Mouse (Mus musculus) MEL (cell line): ENCODE measurements around the gene Ptbp1. TPM values are rescaled to one million over a fixed set of nuclear protein-coding genes. Genes with fewer than 3 reads are reported as not detected.
A peak's percentile ranks its signal among the peaks of the same experiment; 100 is the strongest.

Experiments used
- DNase-seq: peaks from one replicate; pipeline ENCODE4 v3.0.0; 2011; ENCODE audit warnings: low read depth, low spot score
- H3K27ac ChIP-seq: 2 replicates; pipeline ENCODE4 v1.5.1; 2012; ENCODE audit warnings: low read depth, mild to moderate bottlenecking, control low read depth, low read length, moderate library complexity; ENCODE audit not compliant: control insufficient read depth
- H3K27me3 ChIP-seq, 2 experiments: fragments of 150-350 bp in 1 of 2; sonication (generic) in 1 of 2; 2 replicates each; pipeline ENCODE4 v1.6.1; 2012; ENCODE audit warnings: low read length in 2 of 2, mild to moderate bottlenecking in 2 of 2, improper control_type of control experiment in 1 of 2, moderate library complexity in 1 of 2; ENCODE audit not compliant: insufficient read depth in 2 of 2, control insufficient read depth in 1 of 2
- H3K36me3 ChIP-seq, 2 experiments: 2 replicates each; pipeline ENCODE4 v1.6.1; 2012 to 2014; ENCODE audit warnings: low read length in 2 of 2, improper control_type of control experiment in 1 of 2, inconsistent platforms in 1 of 2, mild to moderate bottlenecking in 1 of 2; ENCODE audit not compliant: insufficient read depth in 2 of 2, control insufficient read depth in 1 of 2
- H3K4me1 ChIP-seq, 2 experiments: fragments of 150-350 bp in 1 of 2; sonication (generic) in 1 of 2; 2 replicates each; pipeline ENCODE4 v1.6.1; 2012; ENCODE audit warnings: low read length in 2 of 2, improper control_type of control experiment in 1 of 2, mild to moderate bottlenecking in 1 of 2; ENCODE audit not compliant: insufficient read depth in 2 of 2, control insufficient read depth in 1 of 2
- H3K4me3 ChIP-seq, 2 experiments: fragments of 150-350 bp in 1 of 2; sonication (generic) in 1 of 2; 2 replicates each; pipeline ENCODE4 v1.5.1; 2012; ENCODE audit warnings: low read depth in 2 of 2, low read length in 2 of 2, mild to moderate bottlenecking in 2 of 2, moderate library complexity in 2 of 2, control low read depth in 1 of 2, improper control_type of control experiment in 1 of 2; ENCODE audit not compliant: control insufficient read depth in 1 of 2, insufficient read depth in 1 of 2
- H3K79me2 ChIP-seq: 2 replicates; pipeline ENCODE4 v1.6.1; 2012; ENCODE audit warnings: mild to moderate bottlenecking, low read length, moderate library complexity; ENCODE audit not compliant: control insufficient read depth, poor library complexity, insufficient read depth
- H3K9ac ChIP-seq: 2 replicates; pipeline ENCODE4 v1.6.1; 2012; ENCODE audit warnings: low read depth, mild to moderate bottlenecking, control low read depth, low read length, moderate library complexity; ENCODE audit not compliant: control insufficient read depth, poor library complexity, severe bottlenecking
- H3K9me3 ChIP-seq: fragments of 150-350 bp; sonication (generic); replicated peaks from 2 replicates; pipeline ENCODE4 v1.6.1; 2012; ENCODE audit warnings: mild to moderate bottlenecking, low read length, improper control_type of control experiment, moderate library complexity; ENCODE audit not compliant: insufficient read depth
- BHLHE40 ChIP-seq: IDR thresholded peaks from 2 replicates; pipeline ENCODE4 v1.6.1; 2012; ENCODE audit warnings: low read depth, mild to moderate bottlenecking, inconsistent platforms, low read length, improper control_type of control experiment, borderline replicate concordance
- CHD1 ChIP-seq: IDR thresholded peaks from 2 replicates; pipeline ENCODE4 v1.6.1; 2012; ENCODE audit warnings: low read depth, mild to moderate bottlenecking, inconsistent platforms, low read length, improper control_type of control experiment
- E2F4 ChIP-seq: IDR thresholded peaks from 2 replicates; pipeline ENCODE4 v1.6.1; 2011; ENCODE audit warnings: low read depth, low read length, improper control_type of control experiment, borderline replicate concordance
- EP300 ChIP-seq, 2 experiments: IDR thresholded peaks; 2 replicates each; pipeline ENCODE4 v1.6.1; 2011; ENCODE audit warnings: improper control_type of control experiment in 2 of 2, low read length in 2 of 2, low read depth in 1 of 2, mild to moderate bottlenecking in 1 of 2
- ETS1 ChIP-seq: IDR thresholded peaks from 2 replicates; pipeline ENCODE4 v1.6.1; 2012; ENCODE audit warnings: low read depth, mild to moderate bottlenecking, inconsistent platforms, low read length, improper control_type of control experiment, moderate library complexity
- GABPA ChIP-seq: IDR thresholded peaks from 2 replicates; pipeline ENCODE4 v1.6.1; 2012; ENCODE audit warnings: low read depth, mild to moderate bottlenecking, inconsistent platforms, low read length, improper control_type of control experiment, moderate library complexity
- GATA1 ChIP-seq: IDR thresholded peaks from 2 replicates; pipeline ENCODE4 v1.6.1; 2011; ENCODE audit warnings: low read depth, low read length, improper control_type of control experiment
- HCFC1 ChIP-seq: IDR thresholded peaks from 2 replicates; pipeline ENCODE4 v1.6.1; 2012; ENCODE audit warnings: low read depth, mild to moderate bottlenecking, inconsistent platforms, low read length, improper control_type of control experiment, moderate library complexity
- KAT2A ChIP-seq: conservative IDR thresholded peaks from 2 replicates; pipeline ENCODE4 v1.6.1; 2012; ENCODE audit warnings: low read depth, low read length, improper control_type of control experiment, inconsistent platforms
- MAFK ChIP-seq: IDR thresholded peaks from 2 replicates; pipeline ENCODE4 v1.6.1; 2011; ENCODE audit warnings: low read depth, mild to moderate bottlenecking, low read length, improper control_type of control experiment, borderline replicate concordance
- MAZ ChIP-seq: IDR thresholded peaks from 2 replicates; pipeline ENCODE4 v1.6.1; 2012; ENCODE audit warnings: low read depth, mild to moderate bottlenecking, inconsistent platforms, low read length, improper control_type of control experiment
- MEF2A ChIP-seq: IDR thresholded peaks from 2 replicates; pipeline ENCODE4 v1.6.1; 2014; ENCODE audit warnings: low read depth, mild to moderate bottlenecking, inconsistent platforms, low read length, improper control_type of control experiment; ENCODE audit not compliant: poor library complexity, insufficient replicate concordance, severe bottlenecking; ENCODE audit errors: extremely low read depth
- MXI1 ChIP-seq: IDR thresholded peaks from 2 replicates; pipeline ENCODE4 v1.6.1; 2011; ENCODE audit warnings: mild to moderate bottlenecking, low read depth, low read length, improper control_type of control experiment
- MYB ChIP-seq: IDR thresholded peaks from 2 replicates; pipeline ENCODE4 v1.6.1; 2011; ENCODE audit warnings: mild to moderate bottlenecking, low read depth, low read length, improper control_type of control experiment
- MYC ChIP-seq: IDR thresholded peaks from 2 replicates; pipeline ENCODE4 v1.6.1; 2011; ENCODE audit warnings: low read depth, mild to moderate bottlenecking, low read length, improper control_type of control experiment, moderate library complexity
- NRF1 ChIP-seq: IDR thresholded peaks from 2 replicates; pipeline ENCODE4 v1.6.1; 2014; ENCODE audit warnings: low read depth, mild to moderate bottlenecking, inconsistent platforms, low read length, improper control_type of control experiment, moderate library complexity; ENCODE audit not compliant: poor library complexity, insufficient read depth, severe bottlenecking
- POLR2AphosphoS2 ChIP-seq: IDR thresholded peaks from 2 replicates; pipeline ENCODE4 v1.6.1; 2011; ENCODE audit warnings: low read length, improper control_type of control experiment
- POLR2AphosphoS5 ChIP-seq: IDR thresholded peaks from 2 replicates; pipeline ENCODE4 v1.6.1; 2012; ENCODE audit warnings: low read depth, borderline replicate concordance, mild to moderate bottlenecking, inconsistent platforms, low read length, moderate library complexity, mixed read lengths
- RAD21 ChIP-seq: IDR thresholded peaks from 2 replicates; pipeline ENCODE4 v1.6.1; 2011; ENCODE audit warnings: mild to moderate bottlenecking, low read depth, low read length, improper control_type of control experiment
- SIN3A ChIP-seq: IDR thresholded peaks from 2 replicates; pipeline ENCODE4 v1.6.1; 2012; ENCODE audit warnings: low read length, improper control_type of control experiment, inconsistent platforms
- SMC3 ChIP-seq: IDR thresholded peaks from 2 replicates; pipeline ENCODE4 v1.6.1; 2011; ENCODE audit warnings: low read depth, low read length, improper control_type of control experiment
- TAL1 ChIP-seq: IDR thresholded peaks from 2 replicates; pipeline ENCODE4 v1.6.1; 2012; ENCODE audit warnings: mild to moderate bottlenecking, inconsistent platforms, low read length, moderate library complexity, mixed read lengths
- TCF12 ChIP-seq: IDR thresholded peaks from 2 replicates; pipeline ENCODE4 v1.6.1; 2014; ENCODE audit warnings: low read depth, mild to moderate bottlenecking, inconsistent platforms, low read length, improper control_type of control experiment, moderate library complexity
- UBTF ChIP-seq: IDR thresholded peaks from 2 replicates; pipeline ENCODE4 v1.6.1; 2012; ENCODE audit warnings: low read depth, mild to moderate bottlenecking, inconsistent platforms, low read length, improper control_type of control experiment, moderate library complexity, borderline replicate concordance; ENCODE audit not compliant: insufficient read depth
- USF1 ChIP-seq: IDR thresholded peaks from 2 replicates; pipeline ENCODE4 v1.6.1; 2014; ENCODE audit warnings: low read depth, mild to moderate bottlenecking, inconsistent platforms, low read length, improper control_type of control experiment, moderate library complexity
- ZC3H11A ChIP-seq: IDR thresholded peaks from 2 replicates; pipeline ENCODE4 v1.6.1; 2012; ENCODE audit warnings: low read depth, mild to moderate bottlenecking, inconsistent platforms, low read length, improper control_type of control experiment
- ZKSCAN1 ChIP-seq: IDR thresholded peaks from 2 replicates; pipeline ENCODE4 v1.6.1; 2012; ENCODE audit warnings: low read depth, mild to moderate bottlenecking, inconsistent platforms, low read length, improper control_type of control experiment, moderate library complexity
- ZMIZ1 ChIP-seq: IDR thresholded peaks from 2 replicates; pipeline ENCODE4 v1.6.1; 2012; ENCODE audit warnings: low read depth, mild to moderate bottlenecking, inconsistent platforms, low read length, improper control_type of control experiment, moderate library complexity
- ZNF384 ChIP-seq: IDR thresholded peaks from 2 replicates; pipeline ENCODE4 v1.6.1; 2012; ENCODE audit warnings: low read depth, mild to moderate bottlenecking, inconsistent platforms, low read length, improper control_type of control experiment
- polyA plus RNA-seq, 2 experiments: library from polyadenylated mRNA; stranded (reverse) in 1 of 2; unstranded in 1 of 2; fragments of >175 nt in 1 of 2; fragments of >200 nt in 1 of 2; gene quantifications; 2 replicates each; pipeline versions ENCODE4 v1.2.1 to v1.2.4; 2012; ENCODE audit warnings: low replicate concordance in 2 of 2, low read depth in 1 of 2; ENCODE audit not compliant: insufficient read length in 2 of 2, insufficient read depth in 1 of 2, missing spikeins in 1 of 2
- total RNA-seq: library from RNA; depleted of rRNA; stranded (reverse); fragments of 300-350 nt; gene quantifications from 2 replicates; pipeline ENCODE4 v1.2.3, GENCODE M21; 2012

The Ptbp1 gene
- total and polyA plus RNA-seq, 3 experiments, result 301 to 837 (median 329) TPM

GRCm38 (mm10) chr10:79874290-79874862, 20.1 kb downstream of the Ptbp1 start, which contains the start of the genes Prtn3 and Plppr3:
Prtn3 (plus strand) TSS chr10:79874476.
Plppr3 (minus strand) TSS chr10:79874634.
- H3K4me3 ChIP-seq, result peak within 1 kb of the TSS; percentile 23 to 31; a peak in 2 of 4 replicates
- H3K36me3 ChIP-seq, result peaks cover 0 to 9% of the 10 kb centered on the region in 2 experiments; a peak in 2 of 4 replicates
- no peaks in the 10 kb centered on the region for H3K79me2 ChIP-seq
- TF ChIP-seq ZC3H11A (no peak), E2F4 (no peak), TCF12 (no peak), ZNF384 (no peak), HCFC1 (no peak), ETS1 (no peak), TAL1 (no peak), MAFK (no peak), POLR2AphosphoS5 (no peak), CHD1 (no peak), MYB (no peak), KAT2A (no peak), POLR2AphosphoS2 (no peak), SMC3 (no peak)
- no peak for DNase-seq
- peak within 1 kb of the TSS; percentile 40; the same call in 1 of the 2 replicates for H3K9ac ChIP-seq
- no peaks in the 10 kb centered on the region for H3K27me3 ChIP-seq
- no peak within 1 kb of the TSS for H3K27ac ChIP-seq
- H3K9me3 ChIP-seq, result no peaks in the 10 kb centered on the region
- peaks cover 6 to 16% of the 10 kb centered on the region in 2 experiments; a peak in 3 of 4 replicates for H3K4me1 ChIP-seq

- Histone ChIP-seq H3K79me2 (no peaks in the 10 kb centered on the region), H3K4me1 (peaks cover 8 to 35% of the 10 kb centered on the region in 2 experiments; a peak in 3 of 4 replicates), H3K36me3 (peaks cover 0 to 13% of the 10 kb centered on the region in 2 experiments; a peak in 2 of 4 replicates), H3K9me3 (no peaks in the 10 kb centered on the region), H3K27ac (peak overlapping the region; percentile 78), H3K4me3 (peak overlapping the region; percentile 43 to 56), H3K9ac (peak overlapping the region; percentile 70), H3K27me3 (no peaks in the 10 kb centered on the region)
- peak; percentile 92 for DNase-seq
- TF ChIP-seq ZNF384 (no peak), RAD21 (no peak), USF1 (0 out of 2 replicates have a peak, but pooled peaks have one; percentile 3), MAZ (peak; percentile 51; the same call in 1 of the 2 replicates), MYC (peak; percentile 97), ETS1 (peak; percentile 56; the same call in 1 of the 2 replicates), MYB (no peak), EP300 (IDR thresholded peaks at IDR 0.05; ENCODE audit: low read depth in 1 of 2, low read length in 2 of 2) (peak; percentile 58 to 64), MAFK (no peak), KAT2A (no peak), GATA1 (0 out of 2 replicates have a peak, but pooled peaks have one; percentile 21), GABPA (no peak), SIN3A (peak; percentile 66; the same call in 1 of the 2 replicates), ZMIZ1 (no peak), BHLHE40 (no peak), NRF1 (no peak), ZKSCAN1 (no peak), MEF2A (no peak), MXI1 (peak; percentile 94), UBTF (no peak), E2F4 (peak; percentile 52; the same call in 1 of the 2 replicates)
These were observed 22.9 kb downstream of the Ptbp1 start for GRCm38 (mm10) chr10:79877174-79877573.
